Mouse (Mus musculus) liver, embryonic 14.5 days (tissue): ENCODE results near the gene Grid2. TPM values are rescaled to one million over a fixed set of nuclear protein-coding genes. Genes with fewer than 3 reads are reported as not detected.

Experiments used
- ATAC-seq: fragments of 200-750 bp; cut with Nextera tagmentation; 2 replicates; pipeline ENCODE4 v1.8.0; 2017; ENCODE audit warnings: moderate number of reproducible peaks, mild to moderate bottlenecking, moderate library complexity; ENCODE audit not compliant: insufficient read depth
- DNase-seq, 3 experiments: peaks; one replicate each; pipeline ENCODE4 v3.0.0-alpha.2; 2012 to 2013; ENCODE audit warnings: low read depth in 3 of 3, low spot score in 3 of 3
- H3K27ac ChIP-seq: fragments of 300-500 bp; sonication (generic); 2 replicates; pipeline ENCODE4 v1.5.1; 2014; ENCODE audit warnings: moderate library complexity, mild to moderate bottlenecking, control low read depth, inconsistent platforms
- H3K27me3 ChIP-seq: fragments of 300-500 bp; sonication (generic); 2 replicates; pipeline ENCODE4 v1.6.1; 2014; ENCODE audit warnings: mild to moderate bottlenecking, low read length, moderate library complexity; ENCODE audit not compliant: control insufficient read depth, insufficient read depth
- H3K36me3 ChIP-seq: fragments of 300-500 bp; sonication (generic); replicated peaks from 2 replicates; pipeline ENCODE4 v1.6.1; 2014; ENCODE audit warnings: low read depth; ENCODE audit not compliant: control insufficient read depth, insufficient read depth
- H3K4me1 ChIP-seq, 2 experiments: fragments of 200-500 bp in 1 of 2; fragments of 300-500 bp in 1 of 2; sonication (generic) in 1 of 2; replicated peaks; 2 replicates each; pipeline ENCODE4 v1.6.1; 2012 to 2014; ENCODE audit warnings: antibody characterized with exemption in 1 of 2, inconsistent platforms in 1 of 2, low read length in 1 of 2; ENCODE audit not compliant: control insufficient read depth in 2 of 2, insufficient read depth in 2 of 2
- H3K4me2 ChIP-seq: fragments of 300-500 bp; sonication (generic); 2 replicates; pipeline ENCODE4 v1.6.1; 2014; ENCODE audit warnings: low read depth, mild to moderate bottlenecking, control low read depth, moderate library complexity
- H3K4me3 ChIP-seq, 2 experiments: fragments of 200-500 bp in 1 of 2; fragments of 300-500 bp in 1 of 2; sonication (generic) in 1 of 2; 2 replicates each; pipeline ENCODE4 v1.5.1; 2012 to 2014; ENCODE audit warnings: low read depth in 2 of 2, low read length in 2 of 2, mild to moderate bottlenecking in 2 of 2, control low read depth in 1 of 2, inconsistent platforms in 1 of 2, moderate library complexity in 1 of 2; ENCODE audit not compliant: insufficient read depth in 1 of 2
- H3K9ac ChIP-seq: fragments of 300-500 bp; sonication (generic); replicated peaks from 2 replicates; pipeline ENCODE4 v1.6.1; 2014; ENCODE audit warnings: mild to moderate bottlenecking, control low read depth, moderate library complexity
- H3K9me3 ChIP-seq: fragments of 300-500 bp; sonication (generic); 2 replicates; pipeline ENCODE4 v1.6.1; 2016; ENCODE audit warnings: low read length, mixed read lengths; ENCODE audit not compliant: control insufficient read depth
- CTCF ChIP-seq: IDR thresholded peaks from 2 replicates; pipeline ENCODE4 v1.5.1; 2016; ENCODE audit warnings: antibody characterized with exemption, low read depth, control low read depth
- EP300 ChIP-seq: IDR thresholded peaks from 2 replicates; pipeline ENCODE4 v1.6.1; 2016; ENCODE audit warnings: antibody characterized with exemption, low read depth
- WGBS: fragments of 180-500 bp; shearing (Covaris S2); extraction: QIAGEN DNeasy Blood & Tissue Kit; methylation state at CpG from one replicate; pipeline ENCODE4 v1.1.7; 2014; ENCODE audit not compliant: insufficient replicate concordance; 5-methylcytosine and 5-hydroxymethylcytosine counted together
- polyA plus RNA-seq, 2 experiments: library from polyadenylated mRNA; depleted of rRNA in 1 of 2; stranded (reverse) in 1 of 2; unstranded in 1 of 2; fragments of >200 nt; fragmentation: Nextera tagmentation in 1 of 2; extraction: Ambion mirVana in 1 of 2; gene quantifications; 2 replicates each; pipeline versions ENCODE4 v1.2.1 to v1.2.3; 2012 to 2014

The Grid2 gene
- polyA plus RNA-seq, 2 experiments, result not detected

GRCm38 (mm10) chr6:63964735-63965134 is 709.1 kb downstream of the Grid2 start:
- WGBS, result 56% methylated on average over 2 of the region's 2 CpGs
- ATAC-seq, result no peak
- DNase-seq, result no peak

GRCm38 (mm10) chr6:64046084-64046483 is 790.4 kb downstream of the Grid2 start:
- Histone ChIP-seq H3K9ac (no peak overlapping the region), H3K4me1 (no peaks in the 10 kb centered on the region), H3K4me3 (no peak overlapping the region), H3K4me2 (no peak overlapping the region), H3K9me3 (no peaks in the 10 kb centered on the region), H3K27me3 (no peaks in the 10 kb centered on the region), H3K27ac (no peak overlapping the region), H3K36me3 (no peaks in the 10 kb centered on the region)
- no peak for TF ChIP-seq CTCF
- TF ChIP-seq EP300, result no peak
- ATAC-seq (no peak), DNase-seq (no peak)
- WGBS, result 61% methylated on average over 2 of the region's 2 CpGs

More at GRCm38 (mm10) chr6:63964735-63965134, 709.1 kb downstream of the Grid2 start:
- H3K4me1 ChIP-seq, result no peaks in the 10 kb centered on the region
- no peak overlapping the region for H3K4me2 ChIP-seq
- no peak for TF ChIP-seq EP300
- TF ChIP-seq CTCF, result no peak
- no peak overlapping the region for H3K27ac ChIP-seq
- H3K9me3 ChIP-seq, result no peaks in the 10 kb centered on the region
- no peaks in the 10 kb centered on the region for H3K27me3 ChIP-seq
- H3K4me3 ChIP-seq, result no peak overlapping the region
- no peaks in the 10 kb centered on the region for H3K36me3 ChIP-seq
- no peak overlapping the region for H3K9ac ChIP-seq

GRCm38 (mm10) chr6:64046732-64047131 is 791.1 kb downstream of the Grid2 start:
- no peaks in the 10 kb centered on the region for H3K36me3 ChIP-seq
- H3K27ac ChIP-seq, result no peak overlapping the region
- no peaks in the 10 kb centered on the region for H3K27me3 ChIP-seq
- 64% methylated on average over 1 of the region's 1 CpGs for WGBS
- H3K9me3 ChIP-seq, result no peaks in the 10 kb centered on the region
- no peak overlapping the region for H3K4me3 ChIP-seq
- TF ChIP-seq EP300 (no peak), CTCF (no peak)
- DNase-seq (no peak), ATAC-seq (no peak)
- H3K4me1 ChIP-seq, result no peaks in the 10 kb centered on the region
- no peak overlapping the region for H3K4me2 ChIP-seq
- H3K9ac ChIP-seq, result no peak overlapping the region

DNA sequence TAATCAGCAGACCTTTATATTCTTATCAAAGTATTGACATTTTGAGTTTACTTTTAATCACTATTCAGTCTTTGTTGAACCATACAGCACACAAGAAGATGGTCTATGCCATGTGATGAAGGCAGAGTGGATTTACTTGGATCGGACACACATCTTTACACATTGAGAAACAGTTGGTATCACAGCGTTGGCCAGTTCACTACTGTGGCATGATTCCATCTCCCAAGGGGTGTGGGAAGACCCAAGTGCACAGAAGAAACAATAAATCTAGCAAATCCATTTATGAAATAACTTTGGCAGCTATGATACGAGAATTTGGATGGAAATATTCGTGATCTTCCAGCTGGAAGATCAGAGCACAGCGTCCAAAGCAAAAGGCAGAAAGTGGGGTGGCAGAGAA is 792.3 kb downstream of the Grid2 start:
- Histone ChIP-seq H3K9ac (no peak overlapping the region), H3K4me3 (no peak overlapping the region), H3K27me3 (no peaks in the 10 kb centered on the region), H3K4me1 (no peaks in the 10 kb centered on the region), H3K4me2 (no peak overlapping the region), H3K27ac (no peak overlapping the region), H3K36me3 (no peaks in the 10 kb centered on the region), H3K9me3 (no peaks in the 10 kb centered on the region)
- whole genome bisulfite sequencing, result 71% methylated on average over 5 of the region's 5 CpGs
- ATAC-seq, result no peak
- DNase-seq, result no peak
- TF ChIP-seq CTCF, result no peak
- TF ChIP-seq EP300, result no peak

GRCm38 (mm10) chr6:64063858-64064257 is 808.2 kb downstream of the Grid2 start:
- no peaks in the 10 kb centered on the region for H3K4me1 ChIP-seq
- WGBS, result 70% methylated on average over 7 of the region's 7 CpGs
- no peaks in the 10 kb centered on the region for H3K9me3 ChIP-seq
- H3K27ac ChIP-seq, result no peak overlapping the region
- TF ChIP-seq EP300, result no peak
- DNase-seq (no peak), ATAC-seq (no peak)
- no peak overlapping the region for H3K9ac ChIP-seq
- no peaks in the 10 kb centered on the region for H3K27me3 ChIP-seq
- no peak overlapping the region for H3K4me3 ChIP-seq
- H3K36me3 ChIP-seq, result no peaks in the 10 kb centered on the region
- H3K4me2 ChIP-seq, result no peak overlapping the region
